Mouse (Mus musculus): ENCODE data around the gene Kbtbd13. TPM values are rescaled to one million over a fixed set of nuclear protein-coding genes. Genes with fewer than 3 reads are reported as not detected.

The Kbtbd13 gene
- polyA plus RNA-seq, 1 experiment from 2014 or later = 0.50 TPM

DNA sequence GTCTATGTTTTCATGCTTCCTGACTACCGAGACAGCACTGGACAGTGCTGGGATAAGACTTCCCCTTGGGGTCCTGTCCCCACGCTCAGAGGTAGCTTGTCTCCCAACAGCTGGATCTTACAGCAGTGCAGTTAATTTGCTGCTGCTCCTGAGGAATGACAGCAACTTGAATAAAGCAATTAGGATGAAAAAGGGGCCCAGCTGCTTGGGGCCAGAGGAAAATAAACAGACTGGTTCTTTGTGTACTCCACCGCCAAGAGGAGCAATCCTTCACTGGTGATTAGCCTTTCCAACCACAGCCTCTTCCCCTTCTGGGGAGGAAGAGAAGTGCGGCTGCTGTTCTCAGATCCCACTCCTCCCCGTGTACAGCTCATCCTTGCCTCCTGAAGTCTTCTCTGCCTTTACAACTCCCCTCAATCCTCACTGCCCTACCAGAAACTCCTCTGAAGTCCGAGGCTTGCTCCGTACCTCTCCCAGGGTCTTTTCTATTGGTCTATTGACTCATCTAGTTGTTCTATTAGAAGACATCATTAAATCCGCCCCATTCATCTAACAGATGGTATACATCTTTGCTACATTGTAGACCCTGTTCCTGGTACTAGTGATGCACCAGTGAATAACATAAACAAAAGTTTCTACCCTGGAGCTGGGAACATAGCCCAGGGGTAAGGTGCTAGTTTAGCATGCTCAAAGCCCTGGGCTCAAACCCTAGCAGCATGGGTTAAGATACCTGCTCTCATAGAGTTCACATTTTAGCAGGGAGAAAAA, 4.9 kb downstream of the Kbtbd13 start:
- WGBS = 37% methylated on average over 8 of the region's 8 CpGs
- no peaks in the 10 kb centered on the region for H3K36me3 ChIP-seq (ENCODE audit: control insufficient read depth, insufficient read depth, low read length)
- peaks cover 18% of the 10 kb centered on the region for H3K27me3 ChIP-seq (ENCODE audit: control insufficient read depth, insufficient read depth, low read depth, low read length)
- H3K4me1 ChIP-seq (ENCODE audit: control insufficient read depth, insufficient read depth, low read length) = no peaks in the 10 kb centered on the region
- H3K27ac ChIP-seq (ENCODE audit: low read length) = no peak overlapping the region
- H3K9me3 ChIP-seq (replicated peaks; ENCODE audit: control insufficient read depth, low read length, poor library complexity, severe bottlenecking) = no peaks in the 10 kb centered on the region
- no peak for ATAC-seq
- no peak overlapping the region for H3K9ac ChIP-seq (ENCODE audit: low read depth, low read length)
- no peak overlapping the region for H3K4me2 ChIP-seq (ENCODE audit: low read length)
- no peak overlapping the region for H3K4me3 ChIP-seq (ENCODE audit: low read depth, low read length)

GRCm38 (mm10) chr9:65384276-65384675, 7.2 kb downstream of the Kbtbd13 start:
- WGBS = 64% methylated on average over 3 of the region's 3 CpGs
- Histone ChIP-seq H3K4me3 (ENCODE audit: low read depth, low read length) (no peak overlapping the region), H3K27me3 (ENCODE audit: control insufficient read depth, insufficient read depth, low read depth, low read length) (no peaks in the 10 kb centered on the region), H3K27ac (ENCODE audit: low read length) (no peak overlapping the region), H3K4me2 (ENCODE audit: low read length) (no peak overlapping the region), H3K9ac (ENCODE audit: low read depth, low read length) (no peak overlapping the region), H3K4me1 (ENCODE audit: control insufficient read depth, insufficient read depth, low read length) (no peaks in the 10 kb centered on the region), H3K36me3 (ENCODE audit: control insufficient read depth, insufficient read depth, low read length) (no peaks in the 10 kb centered on the region), H3K9me3 (replicated peaks; ENCODE audit: control insufficient read depth, low read length, poor library complexity, severe bottlenecking) (no peaks in the 10 kb centered on the region)
- no peak for ATAC-seq

DNA sequence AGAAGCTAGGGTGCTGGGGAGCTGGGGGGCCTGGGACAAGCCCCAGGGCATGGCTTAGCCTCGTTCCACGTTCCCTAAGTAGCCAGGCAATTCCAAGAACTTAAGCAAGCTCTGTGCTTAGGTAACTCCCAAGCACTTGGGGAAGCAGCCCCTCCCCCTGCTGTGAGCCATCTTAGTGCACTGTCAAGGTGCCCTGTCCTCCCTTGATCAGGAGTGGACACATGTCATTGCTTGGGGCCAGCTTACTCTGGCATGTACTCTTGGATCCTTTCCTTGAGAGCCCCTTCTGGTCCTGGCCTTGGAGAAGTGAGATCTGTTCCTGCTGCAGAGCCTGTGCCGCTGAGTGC, 8.7 kb downstream of the Kbtbd13 start:
- H3K36me3 ChIP-seq (ENCODE audit: control insufficient read depth, insufficient read depth, low read length) = no peaks in the 10 kb centered on the region
- no peaks in the 10 kb centered on the region for H3K27me3 ChIP-seq (ENCODE audit: control insufficient read depth, insufficient read depth, low read depth, low read length)
- ATAC-seq = no peak
- H3K9me3 ChIP-seq (replicated peaks; ENCODE audit: control insufficient read depth, low read length, poor library complexity, severe bottlenecking) = no peaks in the 10 kb centered on the region
- no peaks in the 10 kb centered on the region for H3K4me1 ChIP-seq (ENCODE audit: control insufficient read depth, insufficient read depth, low read length)
- H3K27ac ChIP-seq (ENCODE audit: low read length) = no peak overlapping the region
- H3K4me2 ChIP-seq (ENCODE audit: low read length) = no peak overlapping the region
- no peak overlapping the region for H3K4me3 ChIP-seq (ENCODE audit: low read depth, low read length)
- no peak overlapping the region for H3K9ac ChIP-seq (ENCODE audit: low read depth, low read length)
- WGBS = 71% methylated on average over 3 of the region's 3 CpGs

- no peak overlapping the region for H3K27ac ChIP-seq (ENCODE audit: low read length)
- H3K4me3 ChIP-seq (ENCODE audit: low read depth, low read length) = no peak overlapping the region
- no peak for ATAC-seq
- H3K4me1 ChIP-seq (ENCODE audit: control insufficient read depth, insufficient read depth, low read length) = no peaks in the 10 kb centered on the region
- no peaks in the 10 kb centered on the region for H3K36me3 ChIP-seq (ENCODE audit: control insufficient read depth, insufficient read depth, low read length)
- 86% methylated on average over 6 of the region's 6 CpGs for WGBS
- H3K9ac ChIP-seq (ENCODE audit: low read depth, low read length) = no peak overlapping the region
- no peaks in the 10 kb centered on the region for H3K9me3 ChIP-seq (replicated peaks; ENCODE audit: control insufficient read depth, low read length, poor library complexity, severe bottlenecking)
- no peak overlapping the region for H3K4me2 ChIP-seq (ENCODE audit: low read length)
- no peaks in the 10 kb centered on the region for H3K27me3 ChIP-seq (ENCODE audit: control insufficient read depth, insufficient read depth, low read depth, low read length)
Observed at GRCm38 (mm10) chr9:65382031-65382750, 9.3 kb downstream of the Kbtbd13 start.

DNA sequence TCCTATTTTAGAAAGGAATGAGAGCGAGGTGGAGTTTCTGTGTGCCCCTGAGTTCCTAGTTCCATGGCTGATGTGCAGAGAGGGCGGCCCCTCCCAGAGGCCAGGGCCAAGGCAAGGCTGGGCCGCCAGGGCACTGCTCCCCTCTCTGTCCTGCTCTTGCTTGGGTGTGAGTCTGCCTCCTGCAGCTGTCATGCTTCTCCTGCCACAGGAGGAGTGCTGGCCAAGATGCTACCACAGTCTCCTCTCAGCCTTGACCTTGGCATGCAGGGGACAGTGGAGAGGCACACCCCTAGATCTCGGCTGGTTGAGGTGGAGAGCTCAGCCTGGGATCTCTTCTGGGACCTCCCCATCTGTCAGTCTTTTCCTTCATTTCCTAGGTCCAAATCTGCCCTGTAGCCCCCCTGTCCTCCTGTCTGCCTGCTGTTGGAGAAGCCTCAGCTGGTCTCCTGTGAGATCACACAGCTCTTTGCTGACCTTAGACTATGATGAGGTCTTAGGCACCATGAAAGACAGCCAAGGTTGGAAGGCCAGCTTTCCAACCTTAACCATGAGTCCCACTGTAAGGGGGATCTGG, 10.3 kb downstream of the Kbtbd13 start:
- H3K27ac ChIP-seq (ENCODE audit: low read length) = no peak overlapping the region
- H3K9me3 ChIP-seq (replicated peaks; ENCODE audit: control insufficient read depth, low read length, poor library complexity, severe bottlenecking) = no peaks in the 10 kb centered on the region
- WGBS = 72% methylated on average over 4 of the region's 4 CpGs
- H3K4me3 ChIP-seq (ENCODE audit: low read depth, low read length) = no peak overlapping the region
- H3K27me3 ChIP-seq (ENCODE audit: control insufficient read depth, insufficient read depth, low read depth, low read length) = no peaks in the 10 kb centered on the region
- no peaks in the 10 kb centered on the region for H3K36me3 ChIP-seq (ENCODE audit: control insufficient read depth, insufficient read depth, low read length)
- no peak overlapping the region for H3K4me2 ChIP-seq (ENCODE audit: low read length)
- no peak for ATAC-seq
- H3K4me1 ChIP-seq (ENCODE audit: control insufficient read depth, insufficient read depth, low read length) = no peaks in the 10 kb centered on the region
- no peak overlapping the region for H3K9ac ChIP-seq (ENCODE audit: low read depth, low read length)

DNA sequence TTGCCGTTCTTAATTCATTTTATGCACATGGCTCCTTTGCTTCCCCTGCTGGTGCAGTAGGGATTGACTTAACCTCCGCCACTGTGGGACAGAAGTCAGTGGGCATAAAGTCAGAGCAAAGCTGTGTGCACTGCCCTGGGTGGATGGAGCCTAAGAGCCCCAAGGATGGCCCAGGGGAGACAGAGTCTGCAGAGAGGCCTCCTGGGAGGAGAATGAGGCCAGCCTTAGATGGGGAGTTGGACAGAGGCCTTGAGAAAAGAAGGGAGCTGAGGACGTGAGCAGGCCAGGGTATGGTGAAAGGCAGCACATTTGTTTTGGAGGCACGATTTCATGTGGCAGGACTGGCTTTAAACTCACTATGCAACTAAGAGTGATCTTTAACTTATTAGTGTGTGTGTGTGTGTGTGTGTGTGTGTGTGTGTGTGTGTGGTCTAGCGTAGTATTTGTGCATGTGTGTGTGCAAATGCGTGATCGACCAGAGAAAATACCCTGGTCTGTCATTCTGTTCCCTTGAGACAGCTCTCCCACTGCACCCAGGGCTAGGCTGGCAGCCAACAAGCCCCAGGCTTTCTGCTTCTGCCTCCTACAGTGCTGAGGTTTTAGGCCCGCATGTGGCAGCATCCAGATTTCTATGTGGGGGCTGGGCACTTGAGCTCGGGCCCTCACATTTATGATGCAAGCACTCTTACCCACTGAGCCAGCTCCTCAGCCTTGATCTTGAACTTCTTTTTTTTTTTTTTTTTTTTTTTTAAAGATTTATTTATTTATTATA, 16.1 kb downstream of the Kbtbd13 start:
- Histone ChIP-seq H3K36me3 (ENCODE audit: control insufficient read depth, insufficient read depth, low read length) (peaks cover 6% of the 10 kb centered on the region; the same call in 1 of the 2 replicates), H3K4me1 (ENCODE audit: control insufficient read depth, insufficient read depth, low read length) (no peaks in the 10 kb centered on the region), H3K4me3 (ENCODE audit: low read depth, low read length) (no peak overlapping the region), H3K27me3 (ENCODE audit: control insufficient read depth, insufficient read depth, low read depth, low read length) (no peaks in the 10 kb centered on the region), H3K9ac (ENCODE audit: low read depth, low read length) (no peak overlapping the region), H3K4me2 (ENCODE audit: low read length) (no peak overlapping the region), H3K27ac (ENCODE audit: low read length) (no peak overlapping the region), H3K9me3 (replicated peaks; ENCODE audit: control insufficient read depth, low read length, poor library complexity, severe bottlenecking) (no peaks in the 10 kb centered on the region)
- WGBS = 83% methylated on average over 9 of the region's 9 CpGs
- ATAC-seq = no peak

- ATAC-seq = no peak
- no peaks in the 10 kb centered on the region for H3K27me3 ChIP-seq (ENCODE audit: control insufficient read depth, insufficient read depth, low read depth, low read length)
- no peaks in the 10 kb centered on the region for H3K4me1 ChIP-seq (ENCODE audit: control insufficient read depth, insufficient read depth, low read length)
- no peak overlapping the region for H3K9ac ChIP-seq (ENCODE audit: low read depth, low read length)
- peaks cover 6% of the 10 kb centered on the region; the same call in 1 of the 2 replicates for H3K36me3 ChIP-seq (ENCODE audit: control insufficient read depth, insufficient read depth, low read length)
- H3K4me3 ChIP-seq (ENCODE audit: low read depth, low read length) = no peak overlapping the region
- no peaks in the 10 kb centered on the region for H3K9me3 ChIP-seq (replicated peaks; ENCODE audit: control insufficient read depth, low read length, poor library complexity, severe bottlenecking)
- no peak overlapping the region for H3K4me2 ChIP-seq (ENCODE audit: low read length)
- H3K27ac ChIP-seq (ENCODE audit: low read length) = no peak overlapping the region
- 86% methylated on average over 5 of the region's 5 CpGs for WGBS
Observed at GRCm38 (mm10) chr9:65374468-65375162, 16.8 kb downstream of the Kbtbd13 start.

DNA sequence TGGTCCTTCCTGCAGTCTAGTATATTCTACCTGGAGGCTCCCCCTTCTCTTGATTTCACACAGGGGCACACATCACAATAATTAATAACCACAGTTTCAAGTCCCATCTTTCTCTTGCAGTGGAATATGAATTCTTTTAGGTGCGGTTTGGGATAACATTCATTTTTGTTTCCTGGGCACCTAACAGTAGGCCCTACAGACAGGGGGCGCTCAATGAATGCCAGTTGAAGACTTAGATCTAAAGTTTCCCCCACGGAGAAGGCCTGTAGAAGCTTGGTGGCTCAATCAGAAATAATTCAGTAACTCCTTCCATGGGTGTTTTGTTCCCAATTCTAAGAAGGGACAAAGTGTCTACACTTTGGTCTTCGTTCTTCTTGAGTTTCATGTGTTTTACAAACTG, 19.0 kb downstream of the Kbtbd13 start:
- H3K9me3 ChIP-seq (replicated peaks; ENCODE audit: control insufficient read depth, low read length, poor library complexity, severe bottlenecking) = no peaks in the 10 kb centered on the region
- peaks cover 6% of the 10 kb centered on the region; the same call in 1 of the 2 replicates for H3K36me3 ChIP-seq (ENCODE audit: control insufficient read depth, insufficient read depth, low read length)
- H3K4me2 ChIP-seq (ENCODE audit: low read length) = no peak overlapping the region
- no peak overlapping the region for H3K9ac ChIP-seq (ENCODE audit: low read depth, low read length)
- no peak overlapping the region for H3K4me3 ChIP-seq (ENCODE audit: low read depth, low read length)
- H3K27me3 ChIP-seq (ENCODE audit: control insufficient read depth, insufficient read depth, low read depth, low read length) = no peaks in the 10 kb centered on the region
- 77% methylated on average over 4 of the region's 4 CpGs for WGBS
- ATAC-seq = no peak
- H3K4me1 ChIP-seq (ENCODE audit: control insufficient read depth, insufficient read depth, low read length) = no peaks in the 10 kb centered on the region
- H3K27ac ChIP-seq (ENCODE audit: low read length) = no peak overlapping the region

All from midbrain, embryonic 16.5 days (tissue).